Mouse (Mus musculus) embryonic fibroblast, embryonic 13.5 days (primary cell): ENCODE results near the gene Greb1. TPM values are rescaled to one million over a fixed set of nuclear protein-coding genes. Genes with fewer than 3 reads are reported as not detected.

ENCODE experiments used
- H3K27ac ChIP-seq: 2 replicates; pipeline ENCODE4 v1.5.1; 2012; ENCODE audit warnings: low read length, control low read depth, inconsistent platforms; ENCODE audit not compliant: insufficient read depth
- H3K4me1 ChIP-seq: 2 replicates; pipeline ENCODE4 v1.6.1; 2011; ENCODE audit warnings: low read length; ENCODE audit not compliant: control insufficient read depth, insufficient read depth
- H3K4me3 ChIP-seq: 2 replicates; pipeline ENCODE4 v1.5.1; 2011; ENCODE audit warnings: mild to moderate bottlenecking, control low read depth, low read length; ENCODE audit not compliant: insufficient read depth
- CTCF ChIP-seq: IDR thresholded peaks from 2 replicates; pipeline ENCODE4 v1.5.1; 2011; ENCODE audit warnings: mild to moderate bottlenecking, control low read depth, low read length, moderate library complexity, borderline replicate concordance; ENCODE audit not compliant: insufficient read depth
- POLR2A ChIP-seq: IDR thresholded peaks from 2 replicates; pipeline ENCODE4 v1.6.1; 2011; ENCODE audit warnings: low read depth, mild to moderate bottlenecking, control low read depth, low read length, moderate library complexity
- polyA plus RNA-seq: library from polyadenylated mRNA; stranded (reverse); fragments of >200 nt; gene quantifications from 2 replicates; pipeline ENCODE4 v1.2.4, GENCODE M21; 2011; ENCODE audit warnings: low read depth; ENCODE audit not compliant: missing spikeins, insufficient read length

Gene Greb1
- polyA plus RNA-seq, 1 experiment, result 0.84 TPM

GRCm38 (mm10) chr12:16642000-16642399 lies 158.7 kb downstream of the Greb1 start:
- Histone ChIP-seq H3K4me3 (no peak overlapping the region), H3K27ac (no peak overlapping the region), H3K4me1 (no peaks in the 10 kb centered on the region)
- TF ChIP-seq CTCF (no peak), POLR2A (no peak)

DNA sequence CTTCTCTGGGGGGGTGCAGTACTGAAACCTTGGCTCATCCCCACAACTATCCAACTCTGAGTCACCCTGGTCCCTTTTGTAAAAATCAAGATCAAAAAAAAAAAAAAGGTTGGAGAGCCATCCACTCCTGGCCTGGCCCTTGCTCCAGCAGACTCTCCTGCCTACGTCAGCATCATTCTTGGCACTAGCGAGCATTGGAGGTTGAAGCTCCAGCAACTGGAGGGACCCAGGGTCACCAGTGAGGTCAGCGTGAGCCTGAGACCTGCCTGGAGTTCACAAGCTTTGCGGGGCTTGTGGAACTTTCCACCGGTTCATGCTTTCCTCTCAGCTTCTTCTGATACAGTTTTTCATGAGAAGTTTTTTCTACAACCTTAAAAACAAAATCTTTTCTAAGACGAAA lies 160.6 kb downstream of the Greb1 start:
- H3K27ac ChIP-seq, result no peak overlapping the region
- no peak for TF ChIP-seq CTCF
- H3K4me1 ChIP-seq, result no peaks in the 10 kb centered on the region
- no peak overlapping the region for H3K4me3 ChIP-seq

GRCm38 (mm10) chr12:16639078-16639771 lies 161.5 kb downstream of the Greb1 start:
- no peak for TF ChIP-seq POLR2A
- TF ChIP-seq CTCF, result no peak
- Histone ChIP-seq H3K27ac (no peak overlapping the region), H3K4me1 (no peaks in the 10 kb centered on the region), H3K4me3 (no peak overlapping the region)

DNA sequence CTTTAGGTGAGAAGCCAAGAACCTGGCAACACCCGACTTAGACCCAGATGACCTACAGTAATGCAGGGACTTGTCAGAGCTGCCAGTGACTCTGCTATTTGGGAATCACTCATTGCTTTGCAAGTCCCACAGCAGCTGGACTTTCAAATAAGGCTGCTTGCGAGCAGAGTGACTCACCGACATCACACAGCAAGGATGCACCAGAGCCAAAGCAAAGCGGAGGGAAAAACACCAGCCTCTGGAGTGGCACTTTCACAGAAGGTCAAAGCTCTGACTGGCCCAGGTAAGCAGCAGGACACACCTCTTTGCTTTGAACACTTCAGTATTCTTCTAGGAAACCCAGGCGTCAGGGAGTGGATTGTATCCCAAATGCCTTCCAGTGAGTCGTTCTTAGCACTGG lies 164.9 kb downstream of the Greb1 start:
- Histone ChIP-seq H3K4me1 (no peaks in the 10 kb centered on the region), H3K4me3 (no peak overlapping the region), H3K27ac (no peak overlapping the region)
- no peak for TF ChIP-seq POLR2A
- no peak for TF ChIP-seq CTCF

DNA sequence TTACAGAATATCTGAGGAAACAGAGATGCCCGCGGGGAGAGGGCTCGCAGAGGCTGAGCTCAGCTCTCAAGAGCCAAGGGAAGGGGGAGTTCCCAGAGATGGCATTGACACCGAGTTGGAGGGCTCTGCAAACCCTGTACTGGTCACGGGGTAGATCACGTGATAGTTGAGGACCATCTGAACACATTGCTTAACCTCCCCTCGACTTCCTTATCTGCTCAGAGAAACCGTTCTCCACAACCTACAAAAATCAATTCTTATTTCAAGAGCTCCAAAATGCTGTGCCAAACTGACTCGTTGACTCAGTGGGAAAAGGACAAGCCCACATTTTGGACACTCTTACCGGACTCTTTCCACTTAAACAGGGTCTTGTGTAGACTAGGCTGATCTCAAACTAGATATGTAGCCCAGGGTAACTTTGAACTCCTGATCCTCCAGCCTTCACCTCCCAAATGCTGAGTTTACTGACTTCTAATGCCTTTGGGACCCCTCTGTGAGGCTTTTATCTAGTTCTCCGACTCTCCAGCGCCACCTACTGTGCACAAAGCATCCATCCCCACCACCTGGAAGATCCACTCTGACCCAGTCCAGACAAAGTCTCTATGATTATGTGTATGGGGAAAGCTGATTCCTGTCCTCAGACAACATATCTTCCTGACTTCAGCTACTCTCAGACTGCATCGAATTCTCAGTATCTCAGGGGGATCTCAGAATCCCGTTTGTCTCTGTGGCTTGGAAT lies 166.4 kb downstream of the Greb1 start:
- Histone ChIP-seq H3K4me1 (no peaks in the 10 kb centered on the region), H3K4me3 (no peak overlapping the region), H3K27ac (no peak overlapping the region)
- TF ChIP-seq POLR2A (no peak), CTCF (peak; percentile 54; the same call in 1 of the 2 replicates)

DNA sequence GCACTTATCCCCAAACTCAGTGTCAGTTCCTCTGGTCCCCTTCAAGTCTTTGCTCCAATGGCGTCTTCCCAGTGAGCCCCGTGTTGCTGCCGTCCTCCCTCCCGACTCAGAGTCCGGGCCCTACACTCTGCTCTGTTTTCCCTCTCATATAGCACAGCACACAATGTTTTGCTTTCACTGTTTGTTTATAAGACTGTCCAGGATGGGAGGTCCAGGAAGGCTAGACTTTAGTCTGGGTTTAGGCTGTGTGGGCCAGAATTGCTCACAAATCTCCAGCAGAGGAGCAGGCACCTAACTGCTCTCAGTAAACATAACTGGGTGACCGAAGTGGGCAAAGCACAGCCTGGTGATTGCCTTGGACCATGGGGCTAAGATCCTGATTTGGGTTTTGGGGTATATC lies 167.5 kb downstream of the Greb1 start:
- H3K4me3 ChIP-seq, result no peak overlapping the region
- no peak overlapping the region for H3K27ac ChIP-seq
- no peaks in the 10 kb centered on the region for H3K4me1 ChIP-seq
- TF ChIP-seq POLR2A (no peak), CTCF (no peak)

DNA sequence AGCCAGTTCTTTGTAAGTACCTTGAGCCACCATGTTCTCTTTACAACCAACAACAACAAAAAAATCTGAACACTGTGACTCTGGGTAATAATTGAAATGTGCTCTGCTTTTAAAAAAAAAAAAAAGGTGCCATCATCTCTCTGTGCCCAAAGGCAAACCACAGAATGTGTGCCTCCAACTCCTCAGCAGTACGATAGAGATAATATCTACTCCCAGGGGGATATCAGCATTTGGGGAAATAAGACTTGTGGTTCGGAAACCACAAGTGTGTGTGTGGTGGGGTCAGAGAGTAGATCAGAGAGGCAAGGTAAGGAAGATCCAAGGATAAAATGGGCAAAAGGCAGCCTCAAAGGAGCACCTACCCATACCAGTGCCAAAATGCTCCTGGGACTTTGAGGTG lies 169.3 kb downstream of the Greb1 start:
- H3K27ac ChIP-seq, result no peak overlapping the region
- H3K4me3 ChIP-seq, result no peak overlapping the region
- no peak for TF ChIP-seq CTCF
- TF ChIP-seq POLR2A, result no peak
- no peaks in the 10 kb centered on the region for H3K4me1 ChIP-seq

DNA sequence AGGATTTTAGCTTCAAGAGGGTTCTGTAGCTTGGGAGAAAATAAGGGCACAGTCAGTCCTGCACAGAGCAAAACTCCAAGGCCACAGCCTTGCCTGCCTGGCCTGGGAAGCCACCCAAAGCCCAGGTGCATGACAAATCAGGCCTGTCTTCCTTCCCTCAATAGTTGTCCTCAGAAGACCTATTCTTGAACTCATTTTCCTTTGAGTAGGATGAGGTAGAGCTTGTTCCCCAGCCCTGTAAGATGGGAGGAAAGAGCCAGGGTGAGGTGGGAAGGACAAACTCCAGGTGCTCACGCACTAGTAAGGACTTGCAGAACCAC lies 169.9 kb downstream of the Greb1 start:
- Histone ChIP-seq H3K4me1 (no peaks in the 10 kb centered on the region), H3K4me3 (no peak overlapping the region), H3K27ac (no peak overlapping the region)
- TF ChIP-seq POLR2A, result no peak
- TF ChIP-seq CTCF, result no peak

- Histone ChIP-seq H3K27ac (no peak overlapping the region), H3K4me1 (no peaks in the 10 kb centered on the region), H3K4me3 (no peak overlapping the region)
- TF ChIP-seq CTCF, result no peak
- TF ChIP-seq POLR2A, result no peak
These were observed 170.4 kb downstream of the Greb1 start for GRCm38 (mm10) chr12:16630152-16630865.

Other genes with a start within 250 kb of the Greb1 start
- 8.9 and 11.1 TPM in 2 replicates for gene Lpin1, start 189.9 kb downstream of the Greb1 start, polyA plus RNA-seq
- not detected in 2 replicates for gene Ntsr2, start 147.5 kb downstream of the Greb1 start, polyA plus RNA-seq
- gene E2f6, start 10.1 kb upstream of the Greb1 start, polyA plus RNA-seq, result 46.5 and 56.5 TPM in 2 replicates
- gene Rock2, start 94.0 kb upstream of the Greb1 start, polyA plus RNA-seq, result 168 and 255 TPM in 2 replicates
- gene Pqlc3, start 199.5 kb upstream of the Greb1 start, polyA plus RNA-seq, result 75.1 and 77.4 TPM in 2 replicates
- 0.17 TPM in 1 of 2 replicates, not detected in the other for gene 2410004P03Rik, start 210.8 kb upstream of the Greb1 start, polyA plus RNA-seq